Comparison of ENCODE assay signal across 14 mouse cellular contexts in genomic region chr11:88600194-88600593, GRCm38 (mm10).
DNase-seq lines count a peak whose midpoint lies in the region; ATAC-seq lines count a peak whose summit lies in the region.
"Had no signal": no experiment of that assay in that cellular context is flagged by ENCODE, and none has a peak within 500 bp of the region (broad histone marks: within the 10 kb centered on the region; RNA-seq: fewer than 3 reads in every experiment).

No protein-coding gene starts in this region.

- peaks cover 69% of the 10 kb centered on the region for H3K36me3 ChIP-seq in forebrain, embryonic 10.5 days (replicated peaks)
- peaks cover 12% of the 10 kb centered on the region for H3K36me3 ChIP-seq in forebrain, embryonic 14.5 days (ENCODE audit: control insufficient read depth, insufficient read depth, low read length)
- H3K36me3 ChIP-seq in hindbrain, embryonic 10.5 days, result peaks cover 81% of the 10 kb centered on the region
- no peaks in the 10 kb centered on the region for H3K36me3 ChIP-seq in hindbrain, embryonic 11.5 days (ENCODE audit: control insufficient read depth, insufficient read depth, low read length)
- H3K36me3 ChIP-seq in neural tube, embryonic 13.5 days, result no peaks in the 10 kb centered on the region
- H3K36me3 ChIP-seq: forebrain, embryonic 15.5 days; liver, embryonic 15.5 days had no signal

- no peaks in the 10 kb centered on the region for H3K9me3 ChIP-seq in forebrain, embryonic 10.5 days
- no peaks in the 10 kb centered on the region for H3K9me3 ChIP-seq in forebrain, embryonic 14.5 days (replicated peaks; ENCODE audit: control insufficient read depth, low read length)
- H3K9me3 ChIP-seq in hindbrain, embryonic 10.5 days, result no peaks in the 10 kb centered on the region
- H3K9me3 ChIP-seq in hindbrain, embryonic 11.5 days (ENCODE audit: control insufficient read depth, low read length), result no peaks in the 10 kb centered on the region
- H3K9me3 ChIP-seq in neural tube, embryonic 13.5 days, result no peaks in the 10 kb centered on the region
- H3K9me3 ChIP-seq: forebrain, embryonic 15.5 days; G1E; liver, embryonic 15.5 days had no signal

- H3K4me2 ChIP-seq in forebrain, embryonic 14.5 days (ENCODE audit: low read length), result no peak overlapping the region
- no peak overlapping the region for H3K4me2 ChIP-seq in hindbrain, embryonic 11.5 days (replicated peaks; ENCODE audit: low read depth, low read length)
- no peak overlapping the region for H3K4me2 ChIP-seq in neural tube, embryonic 13.5 days
- H3K4me2 ChIP-seq: forebrain, embryonic 15.5 days had no signal

- no peak for DNase-seq in forebrain, embryonic 10.5 days (ENCODE audit: extremely low spot score, low spot score)
- DNase-seq in forebrain, embryonic 14.5 days (ENCODE audit: low spot score), result no peak
- DNase-seq in hindbrain, embryonic 10.5 days (ENCODE audit: low spot score), result no peak
- DNase-seq in hindbrain, embryonic 11.5 days (ENCODE audit: low spot score), result no peak
- no peak for DNase-seq in neural tube, embryonic 10.5 days (ENCODE audit: extremely low spot score, low spot score)
- DNase-seq in left cerebral cortex, adult 9 months (ENCODE audit: low spot score in 2 of 2), result no peak
- no peak for DNase-seq in left cerebral cortex, postnatal 25 days (ENCODE audit: low spot score in 2 of 2)
- DNase-seq: gastrocnemius, postnatal 36 days; kidney, postnatal 10 days; thymus, adult 2 months had no signal

- 90% methylated on average over 3 of the region's 3 CpGs for WGBS in forebrain, embryonic 10.5 days
- 93% methylated on average over 3 of the region's 3 CpGs for WGBS in forebrain, embryonic 14.5 days
- WGBS in hindbrain, embryonic 10.5 days, result 93% methylated on average over 3 of the region's 3 CpGs
- WGBS in hindbrain, embryonic 11.5 days, result 91% methylated on average over 3 of the region's 3 CpGs
- 91% methylated on average over 3 of the region's 3 CpGs for WGBS in neural tube, embryonic 13.5 days

- no peak overlapping the region for H3K9ac ChIP-seq in forebrain, embryonic 14.5 days (ENCODE audit: low read length)
- no peak overlapping the region for H3K9ac ChIP-seq in hindbrain, embryonic 11.5 days (ENCODE audit: low read depth, low read length)
- no peak overlapping the region for H3K9ac ChIP-seq in neural tube, embryonic 13.5 days
- H3K9ac ChIP-seq: forebrain, embryonic 15.5 days; liver, embryonic 15.5 days had no signal

- no peak overlapping the region for H3K4me3 ChIP-seq in forebrain, embryonic 10.5 days
- no peak overlapping the region for H3K4me3 ChIP-seq in forebrain, embryonic 14.5 days (ENCODE audit: low read depth, low read length)
- no peak overlapping the region for H3K4me3 ChIP-seq in hindbrain, embryonic 10.5 days
- H3K4me3 ChIP-seq in hindbrain, embryonic 11.5 days (ENCODE audit: low read depth, low read length), result no peak overlapping the region
- no peak overlapping the region for H3K4me3 ChIP-seq in neural tube, embryonic 13.5 days
- H3K4me3 ChIP-seq: forebrain, embryonic 15.5 days; liver, embryonic 15.5 days had no signal

- H3K27ac ChIP-seq in forebrain, embryonic 10.5 days, result peak overlapping the region; percentile 58; the same call in 1 of the 2 replicates
- no peak overlapping the region for H3K27ac ChIP-seq in forebrain, embryonic 14.5 days (ENCODE audit: low read depth, low read length)
- peak overlapping the region; percentile 69; the same call in 1 of the 2 replicates for H3K27ac ChIP-seq in hindbrain, embryonic 10.5 days
- H3K27ac ChIP-seq in hindbrain, embryonic 11.5 days (ENCODE audit: low read depth, low read length), result no peak overlapping the region
- peak overlapping the region; percentile 65 for H3K27ac ChIP-seq in neural tube, embryonic 13.5 days (replicated peaks)

- no peak for ATAC-seq in forebrain, embryonic 14.5 days
- ATAC-seq in hindbrain, embryonic 11.5 days (ENCODE audit: low FRiP score), result no peak
- no peak for ATAC-seq in neural tube, embryonic 13.5 days (ENCODE audit: low read depth)

- intact Hi-C loops in left cerebral cortex, postnatal 25 days (cut with DNase I), result no loop called here

- no peaks in the 10 kb centered on the region for H3K27me3 ChIP-seq in forebrain, embryonic 10.5 days (ENCODE audit: poor library complexity, severe bottlenecking)
- H3K27me3 ChIP-seq in forebrain, embryonic 14.5 days (replicated peaks; ENCODE audit: control insufficient read depth, insufficient read depth, low read length), result no peaks in the 10 kb centered on the region
- no peaks in the 10 kb centered on the region for H3K27me3 ChIP-seq in hindbrain, embryonic 10.5 days (ENCODE audit: insufficient read depth, poor library complexity, severe bottlenecking)
- no peaks in the 10 kb centered on the region for H3K27me3 ChIP-seq in hindbrain, embryonic 11.5 days (ENCODE audit: control insufficient read depth, insufficient read depth, low read length)
- H3K27me3 ChIP-seq in neural tube, embryonic 13.5 days, result no peaks in the 10 kb centered on the region
- H3K27me3 ChIP-seq: forebrain, embryonic 15.5 days; liver, embryonic 15.5 days had no signal

- peaks cover 83% of the 10 kb centered on the region for H3K4me1 ChIP-seq in forebrain, embryonic 10.5 days
- peaks cover 22% of the 10 kb centered on the region for H3K4me1 ChIP-seq in forebrain, embryonic 14.5 days (ENCODE audit: control insufficient read depth, insufficient read depth, low read length)
- peaks cover 85% of the 10 kb centered on the region for H3K4me1 ChIP-seq in hindbrain, embryonic 10.5 days (replicated peaks)
- H3K4me1 ChIP-seq in hindbrain, embryonic 11.5 days (replicated peaks; ENCODE audit: control insufficient read depth, insufficient read depth, low read length), result peaks cover 13% of the 10 kb centered on the region; the same call in 1 of the 2 replicates
- peaks cover 79% of the 10 kb centered on the region for H3K4me1 ChIP-seq in neural tube, embryonic 13.5 days (replicated peaks)

Comparison
In these comparisons a context has a peak if more than half of its experiments do, and no peak if none do; other contexts are left out.
1. H3K27ac ChIP-seq: peak in forebrain, embryonic 10.5 days (single experiment), hindbrain, embryonic 10.5 days (single experiment) and neural tube, embryonic 13.5 days (single experiment); none in forebrain, embryonic 14.5 days (single experiment) and hindbrain, embryonic 11.5 days (single experiment).